Mouse (Mus musculus): ENCODE data around the gene Cpm. TPM values are rescaled to one million over a fixed set of nuclear protein-coding genes. Genes with fewer than 3 reads are reported as not detected.
"Not testable (repeated sequence)": the region's sequence is repeated elsewhere in the genome, so short reads cannot be mapped to it uniquely, and the experiment has no call there.

Gene Cpm
- polyA plus RNA-seq, 1 experiment from 2014 or later: 4.7 TPM

DNA sequence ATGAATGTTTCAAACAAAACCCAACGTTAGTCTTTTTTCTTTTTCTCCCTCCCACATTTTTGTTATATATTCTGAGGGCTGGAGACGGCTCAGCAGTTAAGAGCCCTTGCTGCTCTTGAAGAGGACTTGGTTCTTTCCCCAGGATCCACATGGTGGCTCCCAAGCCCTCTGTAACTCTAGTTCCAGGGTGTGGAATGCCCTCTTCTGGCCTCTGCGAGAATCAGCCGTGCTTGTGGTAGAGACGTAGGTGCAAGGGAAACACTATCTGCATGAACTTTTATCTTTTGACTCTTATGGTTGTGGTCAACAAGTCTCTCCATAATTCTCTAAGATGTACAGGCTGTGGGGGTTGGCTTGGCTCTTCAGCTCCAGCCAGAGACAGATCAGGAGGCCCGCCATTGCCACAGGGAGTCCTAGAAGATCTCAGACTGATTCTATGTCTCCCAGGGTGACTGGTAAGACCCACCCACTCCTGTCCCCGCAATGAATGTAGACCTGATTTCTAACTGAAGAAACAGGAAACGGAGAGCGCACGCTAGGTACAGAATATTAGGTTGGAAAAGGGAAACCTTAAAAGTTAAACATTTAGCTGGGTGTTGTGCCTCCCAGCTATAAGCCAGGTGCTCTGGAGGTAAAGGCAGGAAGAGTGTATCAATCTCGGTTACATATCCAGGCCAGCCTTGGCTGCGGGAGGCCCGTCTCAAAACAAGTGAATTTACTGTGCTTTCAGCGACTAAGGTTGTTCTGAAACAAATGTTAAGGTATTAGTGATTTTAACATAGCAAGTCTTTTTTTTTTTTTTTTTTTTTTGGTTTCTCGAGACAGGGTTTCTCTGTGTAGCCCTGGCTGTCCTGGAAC is 102.2 kb downstream of the Cpm start:
- WGBS: 63% methylated on average over 15 of the region's 15 CpGs
- H3K9me3 ChIP-seq (replicated peaks): no peaks in the 10 kb centered on the region
- H3K36me3 ChIP-seq (ENCODE audit: poor library complexity, severe bottlenecking): peaks cover 17% of the 10 kb centered on the region
- H3K4me1 ChIP-seq: no peaks in the 10 kb centered on the region
- H3K4me2 ChIP-seq: no peak overlapping the region
- ATAC-seq: no peak
- H3K27ac ChIP-seq: no peak overlapping the region
- H3K9ac ChIP-seq: no peak overlapping the region
- no peaks in the 10 kb centered on the region for H3K27me3 ChIP-seq
- H3K4me3 ChIP-seq: no peak overlapping the region

- Histone ChIP-seq H3K36me3 (ENCODE audit: poor library complexity, severe bottlenecking) (peaks cover 24% of the 10 kb centered on the region), H3K9ac (no peak overlapping the region), H3K4me3 (no peak overlapping the region), H3K4me2 (no peak overlapping the region), H3K4me1 (no peaks in the 10 kb centered on the region), H3K27me3 (no peaks in the 10 kb centered on the region), H3K27ac (no peak overlapping the region), H3K9me3 (replicated peaks) (no peaks in the 10 kb centered on the region)
- WGBS: 91% methylated on average over 5 of the region's 5 CpGs
- ATAC-seq: no peak
Observed at GRCm38 (mm10) chr10:117732184-117732583, 102.9 kb downstream of the Cpm start.

- no peak overlapping the region for H3K4me2 ChIP-seq
- 87% methylated on average over 14 of the region's 14 CpGs for WGBS
- no peaks in the 10 kb centered on the region for H3K4me1 ChIP-seq
- no peaks in the 10 kb centered on the region for H3K9me3 ChIP-seq (replicated peaks)
- no peaks in the 10 kb centered on the region for H3K27me3 ChIP-seq
- H3K4me3 ChIP-seq: no peak overlapping the region
- H3K27ac ChIP-seq: no peak overlapping the region
- ATAC-seq: no peak
- no peak overlapping the region for H3K9ac ChIP-seq
- H3K36me3 ChIP-seq (ENCODE audit: poor library complexity, severe bottlenecking): peaks cover 32% of the 10 kb centered on the region
Observed at GRCm38 (mm10) chr10:117732962-117733592, 103.8 kb downstream of the Cpm start.

- H3K27ac ChIP-seq; ATAC-seq; H3K4me3 ChIP-seq; H3K4me1 ChIP-seq; H3K4me2 ChIP-seq; H3K9me3 ChIP-seq (replicated peaks); H3K27me3 ChIP-seq; H3K9ac ChIP-seq: not testable (repeated sequence)
- WGBS: 95% methylated on average over 8 of the region's 8 CpGs
- H3K36me3 ChIP-seq (ENCODE audit: poor library complexity, severe bottlenecking): peaks cover 37% of the 10 kb centered on the region
Observed at GRCm38 (mm10) chr10:117733626-117734025, 104.3 kb downstream of the Cpm start.

DNA sequence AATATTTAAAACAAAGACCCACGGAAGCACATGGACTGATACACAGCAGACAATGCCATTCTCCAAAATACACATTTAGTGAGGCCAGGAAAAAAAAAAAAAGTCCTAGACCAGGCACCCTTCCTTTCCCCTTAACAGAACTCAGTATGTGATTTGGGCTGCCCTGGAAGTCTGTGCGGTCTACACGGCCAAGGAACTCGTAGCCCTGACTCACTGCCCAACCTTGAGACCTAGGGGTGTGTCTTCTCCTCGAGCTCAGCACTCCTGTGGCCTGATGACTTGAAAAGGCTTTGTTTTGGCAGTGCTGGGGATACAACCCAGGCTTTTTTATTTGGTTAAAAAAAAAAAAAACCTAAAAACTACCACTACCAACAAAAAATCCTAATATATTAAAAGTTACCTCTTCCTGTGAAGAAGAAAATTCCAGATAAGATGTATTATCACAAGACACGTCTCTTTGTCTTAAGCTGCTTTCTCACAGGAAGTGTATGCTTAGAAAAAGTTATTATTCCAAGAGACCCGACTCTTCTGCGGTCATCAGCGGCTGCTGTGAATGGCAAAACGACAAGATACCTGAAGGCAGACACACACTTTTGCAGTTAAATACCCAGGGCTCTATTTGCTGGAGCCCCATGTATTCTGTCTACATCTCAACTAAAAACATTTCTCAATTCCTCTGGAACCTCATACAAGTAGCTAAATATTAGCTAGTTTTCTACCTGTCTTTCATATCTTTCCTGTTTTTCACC is 105.0 kb downstream of the Cpm start:
- not testable (repeated sequence) for H3K4me2 ChIP-seq; H3K9me3 ChIP-seq (replicated peaks); H3K27ac ChIP-seq; H3K9ac ChIP-seq; H3K27me3 ChIP-seq; H3K4me1 ChIP-seq; H3K4me3 ChIP-seq; ATAC-seq
- WGBS: 88% methylated on average over 9 of the region's 10 CpGs
- peaks cover 44% of the 10 kb centered on the region for H3K36me3 ChIP-seq (ENCODE audit: poor library complexity, severe bottlenecking)

GRCm38 (mm10) chr10:117735396-117735795 is 106.1 kb downstream of the Cpm start:
- H3K4me1 ChIP-seq; H3K27me3 ChIP-seq; H3K9me3 ChIP-seq (replicated peaks); H3K4me3 ChIP-seq; H3K4me2 ChIP-seq; H3K27ac ChIP-seq; ATAC-seq; H3K9ac ChIP-seq: not testable (repeated sequence)
- peaks cover 55% of the 10 kb centered on the region for H3K36me3 ChIP-seq (ENCODE audit: poor library complexity, severe bottlenecking)
- 93% methylated on average over 12 of the region's 12 CpGs for WGBS

GRCm38 (mm10) chr10:117736573-117736972 is 107.3 kb downstream of the Cpm start:
- ATAC-seq: no peak
- no peak overlapping the region for H3K4me2 ChIP-seq
- peaks cover 57% of the 10 kb centered on the region for H3K36me3 ChIP-seq (ENCODE audit: poor library complexity, severe bottlenecking)
- no peaks in the 10 kb centered on the region for H3K27me3 ChIP-seq
- H3K4me3 ChIP-seq: no peak overlapping the region
- no peak overlapping the region for H3K9ac ChIP-seq
- H3K27ac ChIP-seq: no peak overlapping the region
- 93% methylated on average over 5 of the region's 5 CpGs for WGBS
- H3K4me1 ChIP-seq: no peaks in the 10 kb centered on the region
- H3K9me3 ChIP-seq (replicated peaks): no peaks in the 10 kb centered on the region

Other genes starting within 250 kb of the Cpm start
- 242 and 248 TPM in 2 replicates for gene Cpsf6, start 249.5 kb upstream of the Cpm start, polyA plus RNA-seq (2015; fragmentation: Nextera tagmentation; extraction: Ambion mirVana)
- 59.3 and 61.8 TPM in 2 replicates for gene Mdm2, start 81.3 kb downstream of the Cpm start, polyA plus RNA-seq (2015; fragmentation: Nextera tagmentation; extraction: Ambion mirVana)
- gene Slc35e3, start 116.9 kb downstream of the Cpm start, polyA plus RNA-seq (2015; fragmentation: Nextera tagmentation; extraction: Ambion mirVana): 25.5 and 26.2 TPM in 2 replicates
- 68.1 and 69.7 TPM in 2 replicates for gene Nup107, start 163.2 kb downstream of the Cpm start, polyA plus RNA-seq (2015; fragmentation: Nextera tagmentation; extraction: Ambion mirVana)
- 123 and 129 TPM in 2 replicates for gene Rap1b, start 216.5 kb downstream of the Cpm start, polyA plus RNA-seq (2015; fragmentation: Nextera tagmentation; extraction: Ambion mirVana)